Mouse (Mus musculus): Measurements from ENCODE around the gene Catspere2.
"Not testable (repeated sequence)": the region's sequence is repeated elsewhere in the genome, so short reads cannot be mapped to it uniquely, and the experiment has no call there.

The Catspere2 gene

DNA sequence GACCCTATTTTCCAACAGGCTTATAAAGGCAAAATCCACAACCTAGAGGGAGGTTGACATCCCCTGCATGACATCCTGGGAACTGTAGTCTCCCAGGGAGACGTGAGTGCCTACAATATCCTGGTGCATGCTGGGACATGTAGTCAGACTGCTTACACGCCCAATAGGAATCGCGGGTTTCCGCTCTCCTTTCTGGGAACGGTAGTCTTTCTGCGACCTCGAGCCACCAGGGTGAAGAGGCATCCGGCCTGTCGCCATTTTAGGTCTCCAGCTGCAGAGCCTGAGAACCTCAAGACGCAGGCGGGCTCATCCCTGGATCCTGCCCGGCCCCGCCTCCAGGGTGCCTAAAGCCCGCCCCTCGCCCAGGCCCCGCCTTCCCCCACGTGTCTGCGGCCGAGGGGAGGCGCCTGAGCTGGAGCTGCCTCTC lies at the start of gene Catspere2:
Gene Catspere2, plus strand, starts transcription at position 400 of the 427 bp plus-strand sequence.
- DNase-seq (ENCODE audit: low read depth, low spot score): peak; percentile 94

GRCm38 (mm10) chr1:177940422-177940977 lies 42.7 kb upstream of the Catspere2 start:
- not testable (repeated sequence) for DNase-seq (ENCODE audit: low read depth, low spot score)

DNA sequence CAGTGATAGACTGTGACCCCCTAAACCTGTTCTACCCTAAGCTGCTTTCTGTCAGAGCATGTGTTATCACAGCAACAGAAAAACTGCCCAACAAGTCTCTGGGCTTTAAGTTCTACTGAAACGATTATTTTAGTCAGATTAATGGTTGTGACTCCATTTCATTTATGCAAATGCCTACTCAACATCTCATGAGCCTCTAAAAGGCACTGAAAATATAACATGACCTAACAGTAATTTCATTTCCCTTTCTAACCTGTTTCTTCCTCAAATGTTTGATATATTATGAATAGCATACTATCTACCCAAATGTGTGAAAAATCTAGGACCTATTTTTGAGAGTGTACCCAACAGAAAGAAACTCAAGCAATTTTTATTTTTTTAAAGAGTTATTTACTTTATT lies 1.9 kb upstream of the Catspere2 start:
- DNase-seq (ENCODE audit: low read depth, low spot score): no peak

- not testable (repeated sequence) for DNase-seq (ENCODE audit: low read depth, low spot score)
These were observed 359 bp downstream of the Catspere2 start for GRCm38 (mm10) chr1:177983582-177983981.

GRCm38 (mm10) chr1:177984206-177984605 lies 983 bp downstream of the Catspere2 start:
- no peak for DNase-seq (ENCODE audit: low read depth, low spot score)

DNA sequence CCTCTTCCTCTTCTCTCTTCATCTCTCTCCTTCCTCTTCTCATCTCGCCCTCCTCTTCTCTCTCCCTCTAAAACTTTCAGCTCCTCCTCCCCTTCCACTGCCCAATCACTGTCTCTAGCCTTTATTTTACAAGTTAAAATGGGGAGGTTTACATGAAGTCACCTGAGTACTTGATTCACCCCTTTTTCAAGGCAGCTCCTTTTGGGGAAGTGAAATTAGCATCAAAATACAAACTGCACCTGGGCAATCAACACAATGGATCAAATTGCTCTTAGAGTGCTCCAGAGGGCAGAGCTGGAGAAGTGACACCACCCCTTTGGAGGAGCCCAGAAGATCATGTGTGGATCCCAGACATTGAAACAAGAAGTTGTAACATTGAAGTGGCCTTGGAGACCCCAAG lies 4.3 kb downstream of the Catspere2 start:
- not testable (repeated sequence) for DNase-seq (ENCODE audit: low read depth, low spot score)

GRCm38 (mm10) chr1:178072798-178073197 lies 89.6 kb downstream of the Catspere2 start:
- peak; percentile 2 for DNase-seq (ENCODE audit: low read depth, low spot score)

DNA sequence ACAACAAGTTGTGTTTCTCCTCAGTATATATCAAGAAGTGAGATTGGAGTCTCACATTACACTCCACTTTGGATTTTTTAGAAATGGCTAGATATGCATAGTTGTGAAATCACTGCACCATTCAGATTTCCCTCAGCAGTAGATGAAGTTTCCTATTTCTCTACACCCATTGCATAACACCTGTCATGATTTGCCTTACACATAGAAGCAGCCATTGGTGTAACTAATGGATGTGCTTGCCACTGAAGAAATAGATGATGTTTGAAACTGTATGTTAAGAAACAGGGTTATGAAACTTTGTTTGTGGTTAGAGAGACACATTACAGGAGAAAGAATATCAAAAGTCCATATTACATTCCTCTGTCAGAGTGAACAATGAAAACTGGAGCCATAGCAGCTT lies 114.6 kb downstream of the Catspere2 start:
- not testable (repeated sequence) for DNase-seq (ENCODE audit: low read depth, low spot score)

DNA sequence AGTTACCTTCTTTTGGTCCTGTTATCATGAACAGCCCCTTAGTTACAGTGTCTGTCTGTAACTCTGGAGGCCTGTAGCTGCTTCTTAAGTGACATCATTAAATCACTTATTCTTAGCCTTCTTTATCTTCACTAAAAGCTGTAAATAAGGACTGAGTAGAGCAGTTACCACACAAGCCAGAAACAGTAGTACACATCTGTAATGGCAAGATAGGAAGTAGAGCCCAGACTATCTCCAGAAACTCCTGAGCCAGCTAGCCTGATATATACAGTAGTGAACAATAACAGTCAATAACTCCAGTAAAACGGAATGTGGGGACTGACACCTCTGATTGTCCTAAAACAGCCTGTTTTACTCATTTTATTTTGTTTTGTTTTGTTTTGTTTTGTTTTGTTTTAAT lies 125.3 kb downstream of the Catspere2 start:
- not testable (repeated sequence) for DNase-seq (ENCODE audit: low read depth, low spot score)

DNA sequence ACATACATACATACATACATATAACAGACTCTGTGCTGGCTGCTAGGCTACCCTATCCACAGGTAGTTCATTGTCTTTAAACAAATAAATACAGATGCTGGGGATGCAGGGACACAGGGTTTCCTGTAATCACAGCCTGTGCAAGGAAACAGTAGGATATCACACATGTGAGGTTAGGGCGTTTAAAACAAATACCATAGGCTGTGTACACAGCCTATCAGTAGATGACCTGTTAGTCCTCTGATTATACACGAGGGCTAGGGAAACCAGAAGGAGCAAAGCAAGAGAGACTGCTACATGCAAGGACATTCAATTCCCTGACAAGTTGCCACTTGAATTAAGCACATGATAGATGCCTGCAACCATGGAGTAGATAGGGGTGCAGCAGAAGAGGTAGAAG lies 139.0 kb downstream of the Catspere2 start:
- not testable (repeated sequence) for DNase-seq (ENCODE audit: low read depth, low spot score)

GRCm38 (mm10) chr1:178134288-178134687 lies 151.1 kb downstream of the Catspere2 start:
- DNase-seq (ENCODE audit: low read depth, low spot score): no peak

GRCm38 (mm10) chr1:178146513-178146912 lies 163.3 kb downstream of the Catspere2 start:
- DNase-seq (ENCODE audit: low read depth, low spot score): not testable (repeated sequence)

DNA sequence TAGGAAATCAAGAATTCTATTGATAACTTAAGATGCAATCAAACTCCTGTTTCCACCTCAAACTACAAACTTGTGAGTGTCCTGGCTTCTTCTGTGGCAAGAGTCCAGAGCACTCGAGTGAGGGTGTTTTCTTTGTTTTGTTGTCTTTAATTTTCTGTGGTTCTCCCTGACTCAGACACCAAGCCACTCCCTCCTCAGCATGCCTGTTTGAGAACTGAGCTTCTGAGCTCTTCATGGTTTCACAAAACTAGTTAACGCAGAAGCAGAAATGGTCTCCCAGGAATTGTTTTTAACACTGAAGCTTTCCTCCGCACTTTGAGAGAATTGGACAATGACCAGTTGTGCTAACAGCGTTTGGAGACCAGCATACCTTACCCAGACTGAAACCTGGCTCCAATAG lies 163.7 kb downstream of the Catspere2 start:
- DNase-seq (ENCODE audit: low read depth, low spot score): not testable (repeated sequence)

GRCm38 (mm10) chr1:178182251-178182650 lies 199.0 kb downstream of the Catspere2 start:
- DNase-seq (ENCODE audit: low read depth, low spot score): no peak

GRCm38 (mm10) chr1:178185591-178185990 lies 202.4 kb downstream of the Catspere2 start:
- DNase-seq (ENCODE audit: low read depth, low spot score): no peak

DNA sequence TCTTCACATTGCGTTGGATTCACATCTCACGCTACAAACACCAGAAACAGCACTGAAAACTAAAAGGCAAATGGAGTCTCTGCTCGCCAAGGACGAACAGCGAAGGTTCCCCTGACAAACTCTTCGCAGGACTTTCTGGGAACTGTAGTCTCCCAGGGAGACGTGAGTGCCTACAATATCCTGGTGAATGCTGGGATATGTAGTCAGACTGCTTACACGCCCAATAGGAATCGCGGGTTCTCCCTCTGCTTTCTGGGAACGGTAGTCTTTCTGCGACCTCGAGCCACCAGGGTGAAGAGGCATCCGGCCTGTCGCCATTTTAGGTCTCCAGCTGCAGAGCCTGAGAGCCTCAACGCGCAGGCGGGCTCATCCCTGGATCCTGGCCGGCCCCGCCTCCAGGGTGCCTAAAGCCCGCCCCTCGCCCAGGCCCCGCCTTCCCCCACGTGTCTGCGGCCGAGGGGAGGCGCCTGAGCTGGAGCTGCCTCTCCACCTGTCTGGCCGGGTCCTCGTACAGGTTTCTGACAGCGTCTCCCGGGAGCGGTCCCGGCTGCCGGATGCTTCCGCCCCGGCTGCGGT lies 204.1 kb downstream of the Catspere2 start, which contains the start of gene Desi2:
Gene Desi2, plus strand, starts transcription at position 202 of the 576 bp plus-strand sequence.
- DNase-seq (ENCODE audit: low read depth, low spot score): peak; percentile 95

- peak; percentile 64 for DNase-seq (ENCODE audit: low read depth, low spot score)
These were observed 204.6 kb downstream of the Catspere2 start for GRCm38 (mm10) chr1:178187810-178188209.

GRCm38 (mm10) chr1:178188386-178188785 lies 205.2 kb downstream of the Catspere2 start:
- DNase-seq (ENCODE audit: low read depth, low spot score): peak; percentile 6

- no peak for DNase-seq (ENCODE audit: low read depth, low spot score)
These were observed 222.6 kb downstream of the Catspere2 start for GRCm38 (mm10) chr1:178205701-178206325.

DNA sequence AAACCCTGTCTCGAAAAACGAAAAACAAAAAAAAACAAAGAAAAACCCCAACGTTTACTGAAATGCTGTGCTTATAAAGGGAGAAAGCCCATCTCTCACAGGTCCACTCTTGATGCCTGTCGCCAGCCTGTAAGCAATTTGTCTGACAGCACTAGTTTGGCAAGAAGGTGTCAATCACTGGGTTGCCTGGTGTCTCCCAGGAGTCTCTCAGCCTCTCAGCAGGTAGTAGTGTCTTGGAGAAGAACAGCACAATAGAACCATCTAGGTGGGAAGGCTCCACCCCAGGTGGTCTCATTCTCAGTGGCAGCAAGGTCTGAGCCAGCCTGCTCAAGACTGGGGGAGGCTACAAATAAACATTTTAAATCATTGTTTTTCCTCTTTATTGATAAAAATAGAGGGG lies 224.6 kb downstream of the Catspere2 start:
- DNase-seq (ENCODE audit: low read depth, low spot score): not testable (repeated sequence)

DNA sequence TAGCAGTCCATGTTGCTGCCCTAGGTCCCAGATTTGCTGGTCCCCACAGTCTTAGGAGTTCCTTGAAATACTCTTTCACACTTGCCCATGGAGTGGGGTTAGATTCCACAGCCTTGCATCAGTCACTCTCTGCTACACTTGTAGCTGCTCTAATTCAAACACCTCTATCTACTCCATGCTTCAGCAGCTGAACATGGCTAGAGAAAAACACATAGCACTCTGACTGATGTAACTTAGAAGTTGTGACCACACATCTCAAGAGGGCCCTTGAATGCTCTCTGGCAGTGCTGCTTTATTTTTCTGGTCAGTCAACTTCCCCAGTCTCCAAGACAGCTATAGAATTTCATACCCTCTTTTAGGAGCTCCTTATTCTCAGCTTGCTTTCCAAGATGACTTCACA lies 226.7 kb downstream of the Catspere2 start:
- no peak for DNase-seq (ENCODE audit: low read depth, low spot score)

DNA sequence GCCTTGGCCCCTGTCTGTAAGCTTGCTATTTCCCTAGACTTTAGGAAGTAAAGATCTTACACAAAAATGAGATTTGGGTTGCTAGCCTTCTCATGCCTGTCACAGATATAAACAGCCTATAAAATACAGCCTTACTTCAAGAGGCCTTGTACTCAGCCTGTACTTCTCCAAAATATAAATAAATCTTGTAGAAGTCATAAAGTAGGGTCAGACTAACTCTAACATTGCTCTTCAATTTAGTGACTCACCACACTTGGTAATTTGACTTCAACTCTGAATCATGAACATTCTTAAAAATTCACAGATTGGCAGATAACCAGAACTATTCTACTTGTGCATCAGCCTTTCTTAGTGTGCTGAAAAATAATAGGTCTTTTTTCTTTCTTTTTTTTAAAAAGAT lies 233.9 kb downstream of the Catspere2 start:
- DNase-seq (ENCODE audit: low read depth, low spot score): no peak

DNA sequence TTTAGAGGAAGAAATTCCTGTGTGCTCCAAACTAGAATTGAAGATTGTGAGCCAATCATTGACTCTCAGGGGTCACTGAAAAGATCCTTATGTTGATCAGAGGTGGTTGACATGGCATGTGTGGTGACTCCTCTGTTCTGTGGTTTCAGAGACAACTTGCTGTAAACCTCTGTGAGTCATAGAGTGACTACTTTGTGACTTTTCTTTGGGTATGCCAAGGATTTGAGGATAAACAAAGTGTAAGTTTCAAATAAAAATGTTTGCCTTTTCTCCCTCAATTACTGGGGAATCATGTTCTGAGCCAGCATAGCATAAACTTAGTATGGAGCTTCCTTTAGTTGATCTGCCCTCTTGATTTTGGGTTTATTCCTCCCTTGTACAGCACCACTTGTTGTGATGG lies 235.1 kb downstream of the Catspere2 start:
- DNase-seq (ENCODE audit: low read depth, low spot score): no peak

Data from mesoderm, embryonic 11.5 days (tissue).